Mouse (Mus musculus) mesoderm, embryonic 11.5 days (tissue): Measurements from ENCODE around the gene Gm20721.
"Not testable (repeated sequence)": the region's sequence is repeated elsewhere in the genome, so short reads cannot be mapped to it uniquely, and the experiment has no call there.

Source experiments
- DNase-seq: peaks from one replicate; pipeline ENCODE4 v3.0.0-alpha.2; 2012; ENCODE audit warnings: low read depth, low spot score

Gene Gm20721

GRCm38 (mm10) chr2:174346612-174346998 is at the start of gene Gm20721:
Gene Gm20721, minus strand, starts transcription at chr2:174346712.
- no peak for DNase-seq

DNA sequence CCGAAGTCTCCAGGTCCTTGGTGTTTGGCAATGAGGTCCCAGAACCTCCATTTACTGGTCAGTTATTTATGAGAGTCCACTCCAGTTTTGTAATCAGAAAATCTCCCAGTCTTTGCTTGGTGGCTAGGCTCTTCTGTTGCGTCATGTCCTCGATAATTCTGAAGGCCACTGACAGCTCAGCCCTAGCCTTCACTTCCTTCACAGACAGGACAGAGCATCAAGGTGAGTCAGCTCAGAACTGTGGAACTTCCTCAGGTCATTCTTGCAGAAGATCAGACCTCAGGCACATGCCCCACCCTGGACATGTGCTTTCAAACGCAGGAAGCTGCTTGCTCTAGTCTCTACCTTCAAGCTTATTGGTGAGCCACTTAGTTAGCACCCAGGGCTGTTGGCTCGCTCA is 46.9 kb upstream of the Gm20721 start:
- no peak for DNase-seq

- DNase-seq: no peak
Observed at GRCm38 (mm10) chr2:174392554-174392953, 46.0 kb upstream of the Gm20721 start.

GRCm38 (mm10) chr2:174391936-174392335 is 45.4 kb upstream of the Gm20721 start:
- DNase-seq: no peak

- DNase-seq: no peak
Observed at GRCm38 (mm10) chr2:174381021-174381420, 34.5 kb upstream of the Gm20721 start.

DNA sequence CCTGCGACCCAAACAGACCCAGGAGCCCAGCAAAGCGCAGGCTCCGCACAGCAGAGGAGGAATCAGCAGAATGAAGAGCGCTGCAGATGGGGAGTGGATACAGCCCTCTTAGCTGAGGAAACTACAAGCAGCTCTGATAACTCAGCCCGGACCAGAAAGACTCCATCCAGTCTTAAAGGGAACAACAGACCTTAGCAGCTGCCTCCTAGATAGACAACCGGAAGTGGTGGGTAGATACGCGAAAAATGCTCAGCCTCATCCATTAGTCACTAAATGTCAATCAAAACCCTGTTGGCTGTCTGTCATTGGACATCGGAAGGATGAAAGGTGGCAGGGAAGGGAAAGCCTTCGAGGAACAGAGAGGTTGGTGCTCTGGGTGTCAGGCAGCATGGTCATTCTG is 20.1 kb upstream of the Gm20721 start:
- DNase-seq: no peak

- DNase-seq: no peak
Observed at GRCm38 (mm10) chr2:174359656-174360055, 13.1 kb upstream of the Gm20721 start.

DNA sequence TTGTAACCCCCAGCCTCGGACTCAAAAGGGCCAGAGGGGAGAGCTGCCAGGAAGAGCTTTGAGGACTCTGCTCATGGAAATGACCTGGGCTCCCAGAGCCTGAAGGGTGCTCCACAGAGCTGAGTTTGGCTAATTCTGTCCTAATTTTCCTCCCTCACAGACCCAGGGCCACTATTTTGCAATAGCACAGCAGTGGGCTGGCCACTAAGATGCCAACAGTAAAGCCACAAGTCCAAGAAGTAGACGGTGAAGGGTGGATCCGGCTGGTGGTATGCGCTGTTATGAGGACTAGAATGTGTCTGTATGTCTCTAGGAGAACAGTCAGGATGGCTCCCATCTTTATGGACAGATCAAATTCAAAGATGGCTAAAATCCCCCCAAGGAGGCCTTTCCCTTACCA is 12.0 kb upstream of the Gm20721 start:
- DNase-seq: no peak

GRCm38 (mm10) chr2:174346999-174347668 is 622 bp upstream of the Gm20721 start:
- DNase-seq: not testable (repeated sequence)

DNA sequence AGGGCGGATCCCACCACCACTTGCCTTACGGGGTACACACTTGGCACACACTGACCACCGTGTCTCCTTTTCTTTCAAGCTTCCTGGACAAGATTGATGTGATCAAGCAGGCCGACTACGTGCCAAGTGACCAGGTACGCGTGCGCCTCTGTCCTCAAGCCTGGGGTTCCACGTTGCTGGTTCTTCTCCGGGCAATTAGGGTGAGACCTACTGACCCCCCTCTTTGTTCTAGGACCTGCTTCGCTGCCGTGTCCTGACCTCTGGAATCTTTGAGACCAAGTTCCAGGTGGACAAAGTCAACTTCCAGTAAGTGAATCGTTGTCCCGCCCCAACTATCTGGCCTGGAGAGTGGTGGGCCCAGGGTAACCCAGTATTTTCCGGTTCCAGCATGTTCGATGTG is 1.5 kb downstream of the Gm20721 start:
- no peak for DNase-seq

- peak; percentile 90 for DNase-seq
Observed at GRCm38 (mm10) chr2:174344003-174344655, 2.4 kb downstream of the Gm20721 start.

DNA sequence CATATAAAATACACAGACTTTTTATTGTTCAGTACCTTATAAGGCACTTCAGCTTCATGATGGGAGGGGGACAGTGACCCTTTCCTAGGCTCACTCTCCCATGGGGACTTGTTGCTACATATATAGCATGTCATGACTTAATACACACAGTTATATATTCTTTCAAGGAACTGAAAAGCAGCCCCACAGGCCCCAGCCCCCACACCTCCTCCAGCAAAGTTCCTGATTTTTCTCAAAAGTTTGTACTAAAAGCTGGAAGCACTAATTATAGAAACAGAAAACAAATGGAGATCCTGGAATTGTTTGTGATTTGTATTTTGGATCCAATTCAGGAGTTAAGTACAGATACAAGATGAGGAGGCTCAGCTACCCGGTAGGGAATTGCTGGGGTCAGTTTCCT is 2.9 kb downstream of the Gm20721 start:
- DNase-seq: no peak

DNA sequence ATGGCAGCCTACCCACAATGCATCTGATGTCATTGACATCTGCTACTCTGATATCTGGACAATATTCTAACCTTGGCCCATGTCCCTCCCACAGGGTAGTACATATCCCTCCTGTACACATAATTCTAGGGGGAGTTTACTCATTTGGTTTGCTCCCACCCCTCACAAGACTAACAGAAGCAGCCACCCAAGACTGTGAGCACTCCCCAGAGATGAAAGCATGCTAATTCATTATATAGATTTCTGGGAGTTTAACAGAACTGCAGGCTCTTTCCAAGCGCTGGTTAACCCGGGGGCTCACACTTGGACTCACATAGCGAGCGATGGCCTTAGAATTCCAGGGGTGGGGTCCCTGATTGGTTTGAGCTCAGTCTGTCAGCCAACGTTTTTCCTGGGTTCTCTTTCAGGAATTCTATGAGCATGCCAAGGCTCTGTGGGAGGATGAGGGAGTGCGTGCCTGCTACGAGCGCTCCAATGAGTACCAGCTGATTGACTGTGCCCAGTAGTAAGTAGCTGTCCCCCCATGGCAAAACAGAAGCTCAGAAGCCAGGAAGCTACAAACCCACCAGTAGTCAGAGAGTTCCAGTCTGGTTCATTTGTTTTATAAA is 3.6 kb downstream of the Gm20721 start:
- no peak for DNase-seq

- DNase-seq: no peak
Observed at GRCm38 (mm10) chr2:174340893-174341580, 5.5 kb downstream of the Gm20721 start.

DNA sequence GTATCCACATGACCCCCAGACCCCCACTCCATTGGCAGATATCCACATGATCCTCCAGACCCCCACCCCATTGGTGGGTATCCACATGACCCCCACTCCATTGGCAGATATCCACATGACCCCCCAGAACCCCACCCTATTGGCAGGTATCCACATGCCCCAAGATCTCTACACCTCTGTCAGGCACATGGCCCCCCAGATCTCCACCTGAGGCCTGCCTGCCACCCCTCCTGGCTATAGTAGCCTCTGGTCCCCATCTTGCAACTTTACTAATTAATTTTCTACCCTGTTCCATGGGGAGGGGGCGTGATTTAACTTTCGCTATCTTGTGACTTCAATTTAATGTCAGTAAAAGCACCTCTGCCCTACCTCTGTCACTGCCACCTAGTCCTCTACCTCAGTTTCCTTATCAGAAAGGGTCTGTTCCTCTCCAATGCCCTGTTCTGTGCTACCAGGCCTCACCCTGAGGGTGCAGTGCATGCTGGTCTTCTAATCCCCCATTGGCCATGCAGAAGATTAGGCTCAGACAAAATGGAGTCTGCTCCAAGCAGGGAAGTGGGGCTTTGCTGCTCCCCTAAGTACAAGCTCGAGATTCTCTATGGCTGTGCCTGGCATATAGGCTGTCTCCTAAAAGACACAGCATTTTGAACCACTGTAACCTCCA is 6.2 kb downstream of the Gm20721 start:
- DNase-seq: no peak

- no peak for DNase-seq
Observed at GRCm38 (mm10) chr2:174339701-174340100, 6.8 kb downstream of the Gm20721 start.

DNA sequence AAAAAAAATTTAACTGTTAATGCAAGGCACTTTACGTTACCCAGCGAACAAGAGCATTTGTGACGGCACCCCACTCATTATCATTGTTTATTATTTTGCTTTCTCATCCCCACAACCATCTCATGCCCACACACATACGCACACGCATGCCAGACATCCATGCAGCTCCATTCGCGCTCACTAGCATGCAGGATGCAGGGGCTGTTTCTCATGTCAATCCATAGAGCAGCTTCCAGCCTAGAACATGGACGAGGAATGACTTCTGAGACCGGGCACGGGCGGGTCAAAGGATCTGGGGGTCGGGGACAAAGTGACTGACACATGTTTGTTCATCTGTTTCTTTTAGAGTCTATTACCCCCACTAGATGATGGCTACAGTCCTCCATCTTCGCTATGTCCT is 9.2 kb downstream of the Gm20721 start:
- no peak for DNase-seq

DNA sequence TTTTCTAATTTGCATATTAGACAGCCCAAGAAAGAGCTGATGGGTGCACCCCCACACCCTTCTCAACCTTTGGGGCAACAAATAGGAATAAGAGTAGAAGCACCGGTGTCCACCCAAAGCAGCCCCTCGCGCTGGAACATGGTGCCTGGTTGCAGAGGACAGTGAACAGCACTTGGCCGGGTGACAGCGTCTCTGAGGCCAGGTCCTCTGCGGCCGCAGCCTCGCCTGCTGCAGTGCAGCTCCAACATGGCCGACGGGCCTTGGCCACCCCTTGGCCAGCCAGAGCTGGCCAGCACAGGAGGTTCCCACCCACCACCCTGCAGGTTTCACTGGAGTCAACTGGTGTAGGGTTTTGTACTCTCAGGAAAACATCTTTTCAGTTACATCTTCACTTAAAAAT is 12.1 kb downstream of the Gm20721 start:
- no peak for DNase-seq

DNA sequence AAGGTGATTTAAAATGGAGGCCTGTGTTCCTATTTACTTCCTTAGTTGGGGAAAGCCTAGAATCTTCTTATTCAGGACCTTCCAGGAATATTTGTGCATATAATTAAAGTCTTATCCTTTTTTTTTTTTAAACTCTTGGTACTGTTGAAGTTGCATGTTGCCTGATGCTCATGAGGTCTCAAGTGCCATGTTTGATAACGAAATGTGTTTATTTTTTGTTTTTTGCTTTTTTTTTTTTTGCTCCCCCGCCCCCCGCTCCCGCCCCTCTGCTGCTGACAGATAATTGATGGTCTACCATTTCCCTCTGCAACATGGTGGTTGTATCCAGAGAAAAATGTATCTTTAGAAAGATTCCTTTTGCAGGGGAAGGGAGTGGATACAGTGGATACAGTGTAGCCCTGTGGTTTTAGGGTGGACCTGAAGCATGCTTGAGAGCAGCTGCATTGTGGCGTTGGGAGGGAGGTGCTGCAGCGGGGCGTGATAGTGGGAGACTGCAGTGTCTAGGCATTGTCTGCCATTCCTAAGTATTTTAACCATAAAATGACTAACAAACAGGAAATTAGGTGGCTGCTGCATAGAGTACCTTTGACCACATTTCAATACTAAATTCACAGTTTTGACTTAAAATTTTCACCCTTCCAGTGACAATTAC is 13.1 kb downstream of the Gm20721 start:
- DNase-seq: no peak

DNA sequence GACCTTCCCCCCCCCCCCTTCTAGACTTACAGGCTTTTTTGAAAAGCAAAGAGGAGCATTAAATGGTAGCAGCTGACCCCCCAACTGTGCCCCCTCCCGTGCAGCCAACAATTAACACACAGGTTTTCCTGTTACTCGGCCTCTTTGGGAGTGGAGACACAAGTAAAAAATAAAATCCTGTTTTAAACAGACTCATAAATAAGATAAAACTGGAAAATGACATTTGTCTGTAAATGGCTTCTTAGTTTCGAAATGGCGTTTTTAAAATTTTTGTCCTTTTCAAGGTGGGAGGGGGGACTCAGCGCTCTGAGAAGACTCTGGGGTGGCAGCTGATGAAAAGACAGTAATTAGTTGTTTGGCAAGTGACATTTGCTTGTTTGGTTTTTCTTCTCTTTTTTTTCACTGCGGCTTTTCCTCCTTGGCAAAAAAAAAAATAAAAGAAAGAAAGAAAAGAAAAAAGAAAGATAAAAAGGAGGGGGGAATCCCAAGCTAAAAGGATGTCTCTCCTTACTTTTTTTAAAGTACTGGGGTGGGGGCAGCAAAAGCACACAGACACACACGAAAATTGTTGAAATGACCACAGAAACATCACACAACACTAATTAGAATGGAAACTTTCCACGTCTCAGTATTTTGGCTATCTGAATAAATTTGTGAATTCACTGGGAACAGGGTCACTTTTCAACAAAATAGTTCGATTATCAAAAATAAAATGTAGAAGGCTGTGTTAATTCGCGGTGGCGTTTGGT is 15.1 kb downstream of the Gm20721 start:
- DNase-seq: no peak
